Mouse (Mus musculus): Measurements from ENCODE around the gene Mthfr. TPM values are rescaled to one million over a fixed set of nuclear protein-coding genes. Genes with fewer than 3 reads are reported as not detected.

Gene Mthfr
- polyA plus RNA-seq, 1 experiment = 32.2 TPM

DNA sequence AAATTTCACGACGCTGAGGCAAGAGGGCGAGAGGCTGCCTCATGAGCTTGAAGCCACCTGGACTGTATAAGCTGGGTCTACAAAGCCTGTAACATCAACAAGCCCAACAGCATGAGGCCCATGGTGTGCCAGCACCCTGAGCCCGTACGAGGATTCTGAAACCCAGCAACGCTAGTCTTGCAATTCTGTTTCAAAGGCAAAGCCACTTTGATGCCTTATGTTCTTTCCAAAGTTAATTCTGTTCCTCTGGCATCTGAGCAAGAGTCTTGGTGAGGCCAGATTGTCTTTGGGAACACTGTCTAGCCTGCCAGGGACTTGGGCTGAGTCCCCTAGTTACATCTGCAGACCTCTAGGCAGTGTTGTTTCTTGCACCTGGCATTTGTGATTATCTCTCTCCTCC, 20.1 kb downstream of the Mthfr start:
- H3K4me1 ChIP-seq (ENCODE audit: control insufficient read depth, insufficient read depth, low read length) = no peaks in the 10 kb centered on the region
- no peak overlapping the region for H3K4me3 ChIP-seq (ENCODE audit: insufficient read depth, low read length)
- 0 out of 2 replicates have a peak overlapping the region, but pooled peaks have one; percentile 4 for H3K27ac ChIP-seq (ENCODE audit: insufficient read depth, low read length)
- TF ChIP-seq CTCF (IDR thresholded peaks at IDR 0.05; ENCODE audit: extremely low read depth, insufficient read depth, low read length) (no peak), POLR2A (IDR thresholded peaks at IDR 0.05; ENCODE audit: extremely low read depth, insufficient read depth, low read length) (no peak)

GRCm38 (mm10) chr4:148060120-148061085, 21.5 kb downstream of the Mthfr start:
- TF ChIP-seq CTCF (IDR thresholded peaks at IDR 0.05; ENCODE audit: extremely low read depth, insufficient read depth, low read length) = peak; percentile 47
- TF ChIP-seq POLR2A (IDR thresholded peaks at IDR 0.05; ENCODE audit: extremely low read depth, insufficient read depth, low read length) = no peak
- H3K4me3 ChIP-seq (ENCODE audit: insufficient read depth, low read length) = no peak overlapping the region
- no peaks in the 10 kb centered on the region for H3K4me1 ChIP-seq (ENCODE audit: control insufficient read depth, insufficient read depth, low read length)
- H3K27ac ChIP-seq (ENCODE audit: insufficient read depth, low read length) = no peak overlapping the region

DNA sequence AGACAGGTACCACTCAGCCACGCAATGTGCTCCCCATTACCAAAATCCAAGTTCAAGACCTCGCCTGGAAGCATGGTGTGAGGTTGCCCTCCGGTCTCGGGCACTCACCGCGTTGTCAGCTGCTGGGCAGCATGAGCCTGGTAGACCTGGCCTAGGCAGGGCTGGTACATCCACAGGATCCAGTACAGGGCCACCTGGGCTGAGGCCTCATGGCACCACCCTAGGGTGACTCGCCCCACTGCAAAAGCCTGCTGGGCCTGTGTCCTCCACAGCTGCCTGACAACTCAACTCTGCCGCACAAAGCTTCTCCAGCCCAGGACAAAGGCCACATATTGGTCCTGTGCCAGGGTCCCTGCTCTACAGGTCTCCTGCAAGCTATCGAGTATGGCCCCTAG, 22.2 kb downstream of the Mthfr start:
- Histone ChIP-seq H3K4me1 (ENCODE audit: control insufficient read depth, insufficient read depth, low read length) (no peaks in the 10 kb centered on the region), H3K27ac (ENCODE audit: insufficient read depth, low read length) (no peak overlapping the region), H3K4me3 (ENCODE audit: insufficient read depth, low read length) (no peak overlapping the region)
- TF ChIP-seq CTCF (IDR thresholded peaks at IDR 0.05; ENCODE audit: extremely low read depth, insufficient read depth, low read length) (no peak), POLR2A (IDR thresholded peaks at IDR 0.05; ENCODE audit: extremely low read depth, insufficient read depth, low read length) (no peak)

GRCm38 (mm10) chr4:148065702-148066400, 27.0 kb downstream of the Mthfr start:
- no peak overlapping the region for H3K4me3 ChIP-seq (ENCODE audit: insufficient read depth, low read length)
- TF ChIP-seq CTCF (IDR thresholded peaks at IDR 0.05; ENCODE audit: extremely low read depth, insufficient read depth, low read length) = no peak
- TF ChIP-seq POLR2A (IDR thresholded peaks at IDR 0.05; ENCODE audit: extremely low read depth, insufficient read depth, low read length) = no peak
- H3K4me1 ChIP-seq (ENCODE audit: control insufficient read depth, insufficient read depth, low read length) = no peaks in the 10 kb centered on the region
- no peak overlapping the region for H3K27ac ChIP-seq (ENCODE audit: insufficient read depth, low read length)

GRCm38 (mm10) chr4:148066401-148066744, 27.5 kb downstream of the Mthfr start:
- H3K27ac ChIP-seq (ENCODE audit: insufficient read depth, low read length) = no peak overlapping the region

GRCm38 (mm10) chr4:148067346-148067745, 28.5 kb downstream of the Mthfr start:
- H3K27ac ChIP-seq (ENCODE audit: insufficient read depth, low read length) = no peak overlapping the region
- no peak overlapping the region for H3K4me3 ChIP-seq (ENCODE audit: insufficient read depth, low read length)
- no peaks in the 10 kb centered on the region for H3K4me1 ChIP-seq (ENCODE audit: control insufficient read depth, insufficient read depth, low read length)
- no peak for TF ChIP-seq POLR2A (IDR thresholded peaks at IDR 0.05; ENCODE audit: extremely low read depth, insufficient read depth, low read length)
- TF ChIP-seq CTCF (IDR thresholded peaks at IDR 0.05; ENCODE audit: extremely low read depth, insufficient read depth, low read length) = no peak

More at GRCm38 (mm10) chr4:148066401-148066744, 27.5 kb downstream of the Mthfr start:
- no peak for TF ChIP-seq CTCF (IDR thresholded peaks at IDR 0.05; ENCODE audit: extremely low read depth, insufficient read depth, low read length)
- no peak for TF ChIP-seq POLR2A (IDR thresholded peaks at IDR 0.05; ENCODE audit: extremely low read depth, insufficient read depth, low read length)
- Histone ChIP-seq H3K4me1 (ENCODE audit: control insufficient read depth, insufficient read depth, low read length) (no peaks in the 10 kb centered on the region), H3K4me3 (ENCODE audit: insufficient read depth, low read length) (no peak overlapping the region)

- TF ChIP-seq CTCF (IDR thresholded peaks at IDR 0.05; ENCODE audit: extremely low read depth, insufficient read depth, low read length) (no peak), POLR2A (IDR thresholded peaks at IDR 0.05; ENCODE audit: extremely low read depth, insufficient read depth, low read length) (no peak)
- Histone ChIP-seq H3K4me3 (ENCODE audit: insufficient read depth, low read length) (no peak overlapping the region), H3K4me1 (ENCODE audit: control insufficient read depth, insufficient read depth, low read length) (no peaks in the 10 kb centered on the region), H3K27ac (ENCODE audit: insufficient read depth, low read length) (no peak overlapping the region)
These were observed 30.8 kb downstream of the Mthfr start for GRCm38 (mm10) chr4:148069602-148070218.

- Histone ChIP-seq H3K4me3 (ENCODE audit: insufficient read depth, low read length) (no peak overlapping the region), H3K4me1 (ENCODE audit: control insufficient read depth, insufficient read depth, low read length) (no peaks in the 10 kb centered on the region), H3K27ac (ENCODE audit: insufficient read depth, low read length) (no peak overlapping the region)
- TF ChIP-seq CTCF (IDR thresholded peaks at IDR 0.05; ENCODE audit: extremely low read depth, insufficient read depth, low read length) = no peak
- no peak for TF ChIP-seq POLR2A (IDR thresholded peaks at IDR 0.05; ENCODE audit: extremely low read depth, insufficient read depth, low read length)
These were observed 32.6 kb downstream of the Mthfr start for GRCm38 (mm10) chr4:148071508-148071907.

- TF ChIP-seq CTCF (IDR thresholded peaks at IDR 0.05; ENCODE audit: extremely low read depth, insufficient read depth, low read length) (peak; percentile 26; the same call in 1 of the 2 replicates), POLR2A (IDR thresholded peaks at IDR 0.05; ENCODE audit: extremely low read depth, insufficient read depth, low read length) (no peak)
- Histone ChIP-seq H3K4me1 (ENCODE audit: control insufficient read depth, insufficient read depth, low read length) (no peaks in the 10 kb centered on the region), H3K4me3 (ENCODE audit: insufficient read depth, low read length) (0 out of 2 replicates have a peak overlapping the region, but pooled peaks have one; percentile 13)
These were observed 35.8 kb downstream of the Mthfr start for GRCm38 (mm10) chr4:148074521-148075189.

More at GRCm38 (mm10) chr4:148074521-148075189, 35.8 kb downstream of the Mthfr start:
- H3K27ac ChIP-seq (ENCODE audit: insufficient read depth, low read length) = no peak overlapping the region

Data from cortical plate, adult 2 months (tissue).